Mouse (Mus musculus) v-Abl transformed pro-B cells (cell line): Measurements from ENCODE around the gene Lbp.

Experiments
- in situ Hi-C, 2 experiments: fragments of 400-800 bp; cut with MboI; formaldehyde crosslinking; loops; one replicate each; pipeline ENCODE4 v1.15.1; 2025; ENCODE audit not compliant: unreplicated experiment in 2 of 2

The Lbp gene

GRCm38 (mm10) chr2:158306696-158307049, 380 bp downstream of the Lbp start:
- in situ Hi-C loops, result no loop called here

- in situ Hi-C loops, result no loop called here
Measured at GRCm38 (mm10) chr2:158308276-158308675, 2.0 kb downstream of the Lbp start.

DNA sequence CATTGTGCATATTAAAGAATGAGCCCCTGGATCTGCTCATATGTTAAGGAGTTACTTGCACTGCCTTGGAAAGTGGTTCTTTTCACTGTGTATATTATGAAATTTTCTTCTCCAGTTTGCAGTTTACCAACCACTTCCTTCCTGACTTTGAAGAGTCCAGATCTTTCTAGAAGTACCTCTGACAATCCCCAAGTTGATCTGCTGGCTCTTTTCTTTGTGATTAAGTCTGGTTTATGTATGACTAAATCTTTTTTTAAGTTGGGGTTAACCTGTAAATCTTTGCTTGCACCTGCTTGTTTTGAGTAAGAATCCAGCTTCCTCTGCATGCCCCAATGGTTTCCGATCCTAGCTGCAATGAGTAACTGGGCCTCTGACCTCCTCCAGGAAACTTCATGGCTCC, 6.8 kb downstream of the Lbp start:
- in situ Hi-C loops, result no loop called here

GRCm38 (mm10) chr2:158316371-158316770, 10.1 kb downstream of the Lbp start:
- in situ Hi-C loops, result no loop called here

DNA sequence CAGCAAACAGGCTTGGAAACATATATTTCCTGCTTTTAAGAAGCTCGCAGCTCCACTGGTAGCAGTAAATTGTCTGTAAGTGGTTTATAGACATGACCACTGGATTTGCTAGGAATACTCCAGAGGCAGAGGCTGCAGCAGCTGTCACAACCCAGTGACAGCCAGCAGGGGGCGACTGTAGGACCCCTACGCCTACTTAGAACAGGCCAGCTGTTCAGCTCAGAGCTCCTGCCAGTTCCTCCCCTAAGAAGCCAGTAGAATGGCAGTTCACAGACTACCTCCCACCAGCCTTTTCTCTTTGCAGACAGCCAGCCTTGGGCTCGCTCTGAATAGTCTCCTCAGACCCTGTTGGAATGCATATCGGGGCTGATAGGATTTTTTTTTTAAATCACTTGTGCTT, 10.7 kb downstream of the Lbp start:
- in situ Hi-C loops, result no loop called here

GRCm38 (mm10) chr2:158321596-158321995, 15.3 kb downstream of the Lbp start:
- in situ Hi-C loops, result no loop called here

- in situ Hi-C loops, result no loop called here
Measured at GRCm38 (mm10) chr2:158322845-158323244, 16.6 kb downstream of the Lbp start.

DNA sequence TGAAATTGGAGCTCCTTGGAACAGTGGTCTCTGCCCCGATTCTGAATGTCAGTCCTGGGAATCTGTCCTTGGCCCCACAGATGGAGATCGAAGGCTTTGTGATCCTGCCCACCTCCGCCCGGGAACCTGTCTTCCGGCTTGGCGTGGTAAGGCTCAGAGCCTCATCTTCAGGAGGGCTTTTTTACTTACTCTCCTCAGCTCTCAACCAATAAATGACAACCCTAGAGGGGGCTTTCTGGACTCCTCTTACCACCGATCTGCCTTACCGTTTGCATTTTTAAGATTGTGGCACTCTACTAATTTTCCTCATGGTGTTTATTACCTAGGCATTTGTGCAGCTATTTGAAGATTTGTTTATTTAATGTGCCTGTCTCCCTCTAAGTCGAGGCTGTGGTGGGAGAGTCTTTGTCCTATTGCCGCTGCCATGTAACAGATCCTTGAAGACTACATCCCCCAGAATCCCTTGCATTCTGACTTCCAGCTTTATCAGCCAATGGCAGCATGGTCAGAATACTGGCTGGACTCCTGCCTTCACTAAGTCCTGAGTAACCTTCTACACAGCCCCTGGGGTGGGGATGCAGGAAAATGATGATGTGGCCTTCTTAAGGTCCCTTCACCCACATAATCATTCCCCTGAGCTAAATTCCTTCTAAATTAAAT, 18.4 kb downstream of the Lbp start:
- in situ Hi-C loops, result no loop called here

DNA sequence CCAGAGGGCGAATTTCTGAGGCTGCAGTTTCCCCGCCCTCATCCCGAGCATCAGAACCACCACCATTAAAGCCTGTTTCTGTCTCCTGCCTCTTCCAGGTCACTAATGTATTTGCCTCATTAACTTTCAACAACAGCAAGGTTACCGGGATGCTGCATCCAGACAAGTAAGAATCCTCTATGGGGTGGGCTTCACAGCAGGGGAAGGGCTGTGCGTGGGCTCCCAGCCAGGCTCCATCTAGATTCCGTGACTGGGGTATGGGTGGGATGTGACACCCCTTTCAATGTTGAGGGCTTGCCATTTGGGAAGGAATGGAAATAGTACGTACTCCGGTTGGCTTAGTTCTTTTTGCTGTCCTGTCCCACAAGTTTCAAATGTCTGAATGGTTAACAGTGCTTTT, 19.3 kb downstream of the Lbp start:
- in situ Hi-C loops, result no loop called here

DNA sequence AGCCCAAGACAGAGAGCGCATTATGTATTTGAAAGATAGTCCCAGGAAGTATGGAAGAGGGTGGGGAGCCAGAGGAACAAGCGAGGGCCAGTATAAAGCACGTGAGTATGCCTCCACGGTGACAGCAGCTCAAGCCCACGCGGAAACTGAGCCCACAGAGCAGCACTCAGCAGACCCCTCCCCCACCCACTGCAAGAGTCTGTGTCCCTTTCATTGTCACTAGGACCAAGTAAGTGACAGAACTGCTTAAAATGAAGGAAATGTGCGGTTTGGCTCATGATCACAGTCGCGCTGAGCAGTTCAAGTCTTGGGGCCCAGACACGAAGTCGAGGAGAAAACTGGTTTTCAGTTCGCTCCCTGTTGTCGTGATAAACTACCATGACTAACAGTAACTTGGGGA, 28.1 kb downstream of the Lbp start:
- in situ Hi-C loops, result no loop called here

DNA sequence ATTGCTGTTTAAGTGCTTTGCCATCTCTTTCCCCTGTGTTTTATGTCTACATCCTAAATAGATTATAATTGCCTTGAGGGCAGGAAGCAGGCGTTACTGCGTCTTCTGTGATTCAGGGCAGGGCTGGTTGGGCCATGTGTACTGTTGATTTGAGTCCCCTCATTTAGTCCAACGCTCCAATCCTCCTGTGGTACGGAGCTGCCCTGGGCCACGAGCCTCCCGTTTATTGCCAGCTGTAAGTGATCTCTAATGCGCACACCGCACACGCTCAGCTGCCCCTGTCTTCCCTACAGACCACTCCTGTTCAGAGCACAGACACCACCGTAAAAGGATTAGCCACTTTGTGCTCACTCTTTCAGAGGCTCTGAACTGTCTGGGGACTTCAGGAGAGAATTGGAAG, 31.4 kb downstream of the Lbp start:
- in situ Hi-C loops, result no loop called here

- in situ Hi-C loops, result loop anchor here (5.0 to 10.0 kb wide), 2 partner anchors 133 to 735 kb away; no protein-coding TSS in a partner anchor
Measured at GRCm38 (mm10) chr2:158339948-158340564, 33.8 kb downstream of the Lbp start.

DNA sequence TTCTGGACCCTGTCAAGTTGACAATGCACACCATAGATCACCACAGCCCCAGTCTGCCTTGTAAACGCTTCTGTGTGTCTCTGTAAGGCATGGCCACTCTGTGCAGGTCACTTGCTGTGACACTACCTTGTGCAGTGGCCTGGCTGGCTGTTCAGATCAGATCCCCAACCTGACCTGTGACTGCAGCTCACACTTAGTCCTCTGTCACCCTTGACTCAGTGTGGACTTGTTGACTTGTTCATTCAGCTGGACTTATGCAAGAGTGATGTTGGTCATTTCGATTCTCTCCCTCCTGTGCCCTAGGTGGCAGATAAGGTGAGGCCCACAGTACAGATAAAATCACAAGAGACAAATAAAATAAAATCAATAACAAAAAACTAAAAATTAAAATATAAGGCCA, 35.0 kb downstream of the Lbp start:
- in situ Hi-C loops, result loop anchor here (5.0 to 10.0 kb wide), 2 partner anchors 134 to 737 kb away; no protein-coding TSS in a partner anchor

DNA sequence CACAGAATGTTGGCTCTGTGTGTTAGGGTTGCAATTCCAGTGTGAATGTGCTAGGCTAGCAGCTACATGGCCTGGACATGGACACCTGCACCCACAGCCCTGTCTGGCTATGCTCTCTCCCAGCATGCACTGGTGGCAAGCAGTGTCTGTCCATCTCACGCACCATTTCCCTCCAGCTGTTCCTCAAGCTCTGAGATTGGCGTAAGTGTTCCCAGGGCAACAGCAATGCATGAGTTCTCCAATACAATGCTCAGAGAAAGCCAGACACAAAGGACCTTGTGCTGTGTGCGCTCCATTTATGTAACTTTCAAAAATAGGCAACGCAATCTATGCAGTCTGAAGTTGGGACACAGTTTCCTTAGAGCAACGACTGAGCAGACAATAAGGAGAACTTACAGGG, 37.2 kb downstream of the Lbp start:
- in situ Hi-C loops, result loop anchor here (5.0 to 10.0 kb wide), 2 partner anchors 136 to 739 kb away; no protein-coding TSS in a partner anchor

- in situ Hi-C loops, result loop anchor here (10.0 kb wide), 1 partner anchor 742 kb away; no protein-coding TSS in a partner anchor
Measured at GRCm38 (mm10) chr2:158346467-158346866, 40.2 kb downstream of the Lbp start.

- in situ Hi-C loops, result loop anchor here (10.0 kb wide), 1 partner anchor 743 kb away; no protein-coding TSS in a partner anchor
Measured at GRCm38 (mm10) chr2:158347868-158348267, 41.6 kb downstream of the Lbp start.

- in situ Hi-C loops, result loop anchor here in 1 of 2 experiments (25.0 kb wide), 1 partner anchor 316 kb away; the partner anchor contains the start of genes Rprd1b and Tti1
Measured at GRCm38 (mm10) chr2:158352801-158353520, 46.7 kb downstream of the Lbp start.

DNA sequence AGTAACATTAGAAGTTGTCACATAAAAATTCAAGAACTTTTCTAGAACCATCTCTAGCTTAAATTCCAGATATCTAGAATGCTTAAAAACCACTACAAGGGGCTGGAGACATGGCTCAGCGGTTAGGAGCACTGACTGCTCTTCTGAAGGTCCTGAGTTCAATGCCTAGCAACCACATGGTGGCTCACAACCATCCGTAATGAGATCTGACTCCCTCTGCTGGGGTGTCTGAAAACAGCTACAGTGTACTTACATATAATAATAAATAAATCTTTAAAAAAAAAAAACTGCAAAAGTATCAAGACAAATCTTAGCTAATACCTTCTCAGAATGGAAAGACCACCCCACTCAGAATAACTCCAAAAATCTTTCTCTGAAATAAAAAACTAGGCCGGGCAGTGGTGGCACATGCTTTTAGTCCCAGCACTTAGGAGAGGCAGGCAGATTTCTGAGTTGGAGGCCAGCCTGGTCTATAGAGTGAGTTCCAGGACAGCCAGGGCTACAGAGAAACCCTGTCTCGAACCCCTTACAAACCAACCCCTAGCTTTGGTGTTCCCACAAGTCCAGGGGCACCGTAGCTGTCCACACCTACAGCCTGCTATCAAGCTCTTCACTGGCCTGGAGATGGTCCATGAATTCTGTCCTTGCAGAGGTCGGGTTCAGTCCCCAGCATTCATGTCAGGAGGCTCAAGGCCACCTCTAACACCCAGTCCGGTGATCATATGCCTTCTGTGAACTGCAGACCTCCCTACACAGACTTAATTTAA, 48.2 kb downstream of the Lbp start:
- in situ Hi-C loops, result loop anchor here (5.0 to 25.0 kb wide), 3 partner anchors 53 to 317 kb away; partner anchors contain the start of genes Ralgapb (in 1 of the 2), Rprd1b (in 1 of the 2) and Tti1 (in 1 of the 2)

GRCm38 (mm10) chr2:158355238-158355637, 48.9 kb downstream of the Lbp start:
- in situ Hi-C loops, result loop anchor here (5.0 to 25.0 kb wide), 3 partner anchors 52 to 318 kb away; partner anchors contain the start of genes Ralgapb (in 1 of the 2), Rprd1b (in 1 of the 2) and Tti1 (in 1 of the 2)

DNA sequence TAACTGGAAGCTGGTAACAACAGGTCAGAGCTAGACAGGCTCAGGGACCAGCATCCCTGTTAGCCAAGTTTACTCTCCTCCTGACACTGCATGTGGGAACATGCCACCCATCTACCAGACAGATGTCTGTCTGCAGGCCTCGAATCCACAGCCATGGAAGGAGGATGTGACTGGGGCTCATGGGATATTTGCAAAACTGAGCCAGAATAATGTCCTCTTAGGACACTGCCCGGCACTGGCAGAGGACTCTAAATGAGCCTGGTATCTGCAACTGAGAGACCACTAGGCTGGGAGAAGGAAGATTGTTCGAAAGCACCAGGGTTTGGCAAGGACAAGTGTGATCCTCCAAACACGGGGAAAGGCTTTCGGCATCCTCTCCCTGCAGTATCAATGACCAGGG, 49.8 kb downstream of the Lbp start:
- in situ Hi-C loops, result loop anchor here (5.0 to 25.0 kb wide), 3 partner anchors 51 to 319 kb away; partner anchors contain the start of genes Ralgapb (in 1 of the 2), Rprd1b (in 1 of the 2) and Tti1 (in 1 of the 2)
